Mouse (Mus musculus) left cerebral cortex, adult 8-10 months (tissue): Measurements from ENCODE around the gene Pcbp4. TPM values are rescaled to one million over a fixed set of nuclear protein-coding genes. Genes with fewer than 3 reads are reported as not detected.

Source experiments
- DNase-seq, 2 experiments: peaks; one replicate each; pipeline ENCODE4 v3.0.0; 2022; ENCODE audit warnings: low spot score in 2 of 2
- total RNA-seq, 4 experiments: library from RNA; stranded (reverse); gene quantifications; 2 replicates each; pipeline ENCODE4 v1.2.4; 2022

Pcbp4 gene
- total RNA-seq, 4 experiments from 2014 or later = 201 to 223 (median 211) TPM

- DNase-seq = no peak
Measured at GRCm38 (mm10) chr9:106444836-106445235, 8.3 kb upstream of the Pcbp4 start.

DNA sequence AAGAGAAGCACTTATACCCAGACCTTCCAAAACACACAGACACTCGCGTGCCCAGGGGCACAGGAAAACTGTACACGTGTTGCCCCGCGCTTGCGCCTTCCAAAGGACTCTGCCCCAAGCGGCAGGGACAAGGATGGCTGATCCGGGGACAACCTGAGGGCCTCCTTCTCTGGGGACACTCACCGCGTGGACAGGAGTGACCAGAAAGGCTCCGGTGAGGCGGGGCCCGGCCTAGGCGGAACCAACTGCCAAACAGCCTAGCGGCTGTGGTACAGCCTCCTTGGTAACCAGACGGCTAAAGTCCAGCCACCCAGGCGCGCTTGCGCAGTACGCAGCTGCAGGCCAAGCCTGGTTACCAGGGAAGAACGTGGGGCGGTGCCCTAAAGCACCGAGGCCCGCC, 5.7 kb upstream of the Pcbp4 start, which contains the start of the genes Abhd14b and Abhd14a:
TSS of gene Abhd14b (plus strand) at position 112 of the 400 bp plus-strand sequence.
TSS of gene Abhd14a (minus strand) at position 331 of the 400 bp plus-strand sequence.
- peak; percentile 89 for DNase-seq

GRCm38 (mm10) chr9:106447951-106448350, 5.1 kb upstream of the Pcbp4 start:
- DNase-seq = no peak

GRCm38 (mm10) chr9:106448498-106449031, 4.5 kb upstream of the Pcbp4 start:
- DNase-seq = peak in 1 of 2 experiments; percentile 60

DNA sequence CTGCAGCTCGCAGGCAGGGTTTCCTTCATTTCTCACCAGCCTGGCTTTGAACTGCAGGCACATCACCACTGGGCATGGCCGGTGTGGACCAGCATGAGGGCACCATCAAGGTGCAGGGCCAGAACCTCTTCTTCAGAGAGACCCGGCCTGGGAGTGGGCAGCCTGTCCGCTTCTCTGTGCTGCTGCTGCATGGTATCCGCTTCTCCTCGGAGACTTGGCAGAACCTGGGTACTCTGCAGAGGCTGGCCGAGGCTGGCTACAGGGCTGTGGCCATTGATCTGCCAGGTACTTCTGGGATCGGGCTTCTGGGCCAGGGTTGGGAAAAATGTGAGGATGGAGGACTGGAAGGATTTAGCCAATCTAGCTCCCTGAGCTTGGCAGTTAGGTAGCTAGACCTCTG, 3.1 kb upstream of the Pcbp4 start:
- DNase-seq = no peak

GRCm38 (mm10) chr9:106450661-106451060, 2.4 kb upstream of the Pcbp4 start:
- DNase-seq = no peak

DNA sequence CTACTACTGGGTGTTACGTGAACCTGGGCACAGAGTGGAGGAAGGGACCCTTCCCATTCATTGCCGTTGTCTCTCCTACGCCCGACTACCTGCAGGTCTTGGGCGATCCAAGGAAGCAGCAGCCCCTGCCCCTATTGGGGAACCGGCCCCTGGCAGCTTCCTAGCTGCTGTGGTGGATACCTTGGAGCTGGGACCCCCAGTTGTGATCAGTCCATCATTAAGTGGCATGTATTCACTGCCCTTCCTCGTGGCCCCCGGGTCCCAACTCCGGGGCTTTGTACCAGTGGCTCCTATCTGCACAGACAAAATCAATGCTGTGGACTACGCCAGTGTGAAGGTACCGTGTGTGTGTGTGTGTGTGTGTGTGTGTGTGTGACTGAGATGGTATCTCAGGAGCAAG, 1.8 kb upstream of the Pcbp4 start:
- DNase-seq = no peak

DNA sequence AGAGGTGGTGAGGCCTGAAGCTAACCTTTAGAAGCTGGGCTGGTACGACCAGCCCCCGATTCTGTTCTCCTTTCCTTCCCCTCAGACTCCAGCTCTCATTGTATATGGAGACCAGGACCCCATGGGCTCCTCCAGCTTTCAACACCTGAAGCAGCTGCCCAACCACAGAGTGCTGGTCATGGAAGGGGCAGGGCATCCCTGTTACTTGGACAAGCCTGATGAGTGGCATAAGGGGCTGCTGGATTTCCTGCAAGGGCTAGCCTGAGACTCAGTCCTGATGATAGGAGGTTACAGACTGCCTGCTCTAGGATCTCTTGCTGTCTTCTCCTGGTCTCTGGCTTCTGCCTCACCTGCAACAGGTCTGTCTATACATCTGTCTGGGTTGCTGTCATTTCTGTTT, 1.2 kb upstream of the Pcbp4 start:
- no peak for DNase-seq

GRCm38 (mm10) chr9:106452351-106452750, 740 bp upstream of the Pcbp4 start:
- DNase-seq = no peak

DNA sequence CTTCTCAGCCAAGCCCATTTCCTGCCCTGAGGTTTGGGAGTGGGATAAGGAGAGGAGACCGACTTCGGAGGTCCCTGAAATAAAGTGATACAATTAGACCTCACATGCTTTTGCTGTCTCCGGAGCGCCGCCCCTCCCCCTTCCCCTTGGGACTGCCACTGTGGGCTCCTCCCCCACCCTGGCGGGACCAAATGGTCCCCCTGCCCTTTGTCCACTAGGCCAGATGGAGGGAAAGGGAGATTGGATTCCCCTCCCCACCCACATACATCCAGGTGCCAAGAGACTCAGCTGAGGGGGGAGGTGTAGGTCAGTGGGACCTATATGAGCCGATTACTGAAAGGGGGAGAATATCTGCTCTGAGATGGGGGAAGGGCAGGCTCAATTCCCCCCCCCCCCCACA, 270 bp upstream of the Pcbp4 start:
- no peak for DNase-seq

GRCm38 (mm10) chr9:106454071-106454761, 1.1 kb downstream of the Pcbp4 start:
- no peak for DNase-seq

- peak in 1 of 2 experiments; percentile 62 for DNase-seq
Measured at GRCm38 (mm10) chr9:106454888-106455681, 2.0 kb downstream of the Pcbp4 start.

- DNase-seq = no peak
Measured at GRCm38 (mm10) chr9:106456325-106457162, 3.5 kb downstream of the Pcbp4 start.

DNA sequence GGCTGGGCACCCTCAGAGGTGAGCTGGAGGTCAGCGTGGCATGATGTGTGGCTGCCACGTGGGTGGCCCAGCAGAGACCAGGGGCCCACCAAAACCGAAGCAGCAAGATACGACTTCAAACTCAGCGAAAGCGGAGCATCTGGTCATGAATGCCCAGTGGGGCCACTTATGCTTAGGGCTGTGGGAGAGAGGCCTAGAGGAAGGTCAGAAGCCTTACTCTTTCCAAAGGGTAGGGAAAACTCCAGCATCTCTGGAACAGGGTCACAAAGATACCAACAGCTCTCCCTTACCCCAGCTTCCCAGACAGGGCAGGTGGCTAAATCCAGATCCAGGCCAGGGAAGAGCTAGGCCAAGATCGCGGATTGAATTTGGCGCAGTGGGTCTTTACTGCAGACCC, 4.1 kb downstream of the Pcbp4 start:
- DNase-seq = no peak

- no peak for DNase-seq
Measured at GRCm38 (mm10) chr9:106457920-106458319, 4.8 kb downstream of the Pcbp4 start.

DNA sequence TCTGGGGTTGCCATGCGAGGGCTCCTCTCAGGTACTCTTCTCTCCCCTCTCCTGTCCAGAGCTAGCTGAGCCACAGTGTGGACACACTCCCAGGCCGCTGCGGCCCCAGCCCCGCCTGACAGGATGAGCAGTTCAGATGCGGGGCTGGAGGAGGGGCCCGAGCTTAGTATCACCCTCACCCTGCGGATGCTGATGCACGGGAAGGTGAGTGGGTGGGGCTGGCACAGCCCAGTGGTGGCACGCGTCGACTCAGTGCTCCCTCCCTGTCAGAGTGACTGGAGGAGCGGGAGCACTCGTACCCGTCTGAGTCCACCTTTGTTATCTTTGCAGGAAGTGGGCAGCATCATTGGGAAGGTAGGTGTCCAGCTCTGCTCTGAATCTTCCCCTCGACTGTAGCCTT, 6.9 kb downstream of the Pcbp4 start:
- DNase-seq = no peak

GRCm38 (mm10) chr9:106460401-106461025, 7.4 kb downstream of the Pcbp4 start:
- no peak for DNase-seq

DNA sequence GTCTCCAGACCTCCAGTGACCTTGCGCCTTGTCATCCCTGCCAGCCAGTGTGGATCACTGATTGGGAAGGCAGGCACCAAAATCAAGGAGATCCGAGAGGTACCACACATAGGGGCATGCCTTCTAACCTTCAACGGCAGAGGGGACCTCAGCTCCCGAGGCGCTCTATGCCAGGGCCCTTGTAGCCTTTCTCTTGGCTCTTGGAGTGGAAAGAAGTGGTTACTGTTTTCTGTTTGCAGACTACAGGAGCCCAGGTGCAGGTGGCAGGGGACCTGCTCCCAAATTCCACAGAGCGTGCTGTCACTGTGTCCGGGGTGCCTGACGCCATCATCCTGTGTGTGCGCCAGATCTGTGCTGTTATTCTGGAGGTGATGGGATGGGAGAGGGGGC, 7.9 kb downstream of the Pcbp4 start:
- DNase-seq = no peak

DNA sequence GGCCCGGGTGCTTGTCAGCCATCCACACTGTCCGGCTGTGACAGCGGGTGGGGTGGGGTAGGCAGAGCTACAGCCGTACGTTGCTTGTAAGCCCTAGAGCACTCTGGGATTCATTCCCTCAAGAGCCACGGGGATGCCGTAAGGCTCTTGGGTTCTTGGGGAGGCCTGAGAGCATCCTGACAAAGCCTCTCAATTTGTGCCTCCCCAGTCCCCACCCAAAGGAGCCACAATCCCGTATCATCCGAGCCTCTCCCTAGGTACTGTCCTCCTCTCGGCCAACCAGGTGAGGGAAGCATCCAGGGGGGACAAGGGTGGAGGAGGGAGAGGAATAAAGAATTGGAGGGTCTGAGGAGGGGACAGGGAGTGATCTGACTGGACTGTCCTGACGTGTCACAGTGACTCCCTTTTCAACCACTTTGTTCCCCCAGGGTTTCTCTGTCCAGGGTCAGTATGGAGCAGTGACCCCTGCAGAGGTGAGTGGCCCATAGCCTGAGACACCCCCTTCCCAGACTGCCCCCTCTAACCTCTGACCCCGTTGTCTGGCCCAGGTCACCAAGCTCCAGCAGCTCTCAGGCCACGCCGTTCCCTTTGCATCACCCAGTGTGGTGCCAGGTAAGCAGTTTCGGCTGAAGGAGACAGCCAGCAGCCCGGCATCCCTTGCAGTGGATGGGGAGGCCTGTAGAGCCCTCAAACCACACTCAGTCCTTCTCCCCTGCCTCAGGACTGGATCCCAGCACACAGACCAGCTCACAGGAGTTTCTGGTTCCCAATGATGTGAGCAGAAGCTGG, 8.7 kb downstream of the Pcbp4 start:
- DNase-seq = no peak

DNA sequence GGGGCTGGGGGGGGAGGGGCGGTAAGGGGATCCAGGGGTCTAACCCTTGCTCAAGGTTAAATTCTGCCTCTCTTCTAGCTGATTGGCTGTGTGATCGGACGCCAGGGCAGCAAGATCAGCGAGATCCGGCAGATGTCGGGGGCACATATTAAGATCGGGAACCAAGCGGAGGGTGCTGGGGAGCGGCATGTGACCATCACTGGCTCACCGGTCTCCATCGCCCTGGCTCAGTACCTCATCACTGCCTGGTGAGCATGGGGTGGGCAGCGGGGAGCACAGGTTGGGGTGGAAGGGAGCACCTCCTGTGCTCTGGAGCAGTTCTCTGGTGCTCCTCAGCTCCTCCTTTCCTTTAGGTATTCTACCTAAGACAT, 9.3 kb downstream of the Pcbp4 start:
- DNase-seq = no peak
